Mouse (Mus musculus): Measurements from ENCODE around the gene Slc7a11. TPM values are rescaled to one million over a fixed set of nuclear protein-coding genes. Genes with fewer than 3 reads are reported as not detected.
"Not testable (repeated sequence)": the region's sequence is repeated elsewhere in the genome, so short reads cannot be mapped to it uniquely, and the experiment has no call there.

Slc7a11 gene
- polyA plus RNA-seq, 2 experiments = 2.6 to 5.8 TPM

DNA sequence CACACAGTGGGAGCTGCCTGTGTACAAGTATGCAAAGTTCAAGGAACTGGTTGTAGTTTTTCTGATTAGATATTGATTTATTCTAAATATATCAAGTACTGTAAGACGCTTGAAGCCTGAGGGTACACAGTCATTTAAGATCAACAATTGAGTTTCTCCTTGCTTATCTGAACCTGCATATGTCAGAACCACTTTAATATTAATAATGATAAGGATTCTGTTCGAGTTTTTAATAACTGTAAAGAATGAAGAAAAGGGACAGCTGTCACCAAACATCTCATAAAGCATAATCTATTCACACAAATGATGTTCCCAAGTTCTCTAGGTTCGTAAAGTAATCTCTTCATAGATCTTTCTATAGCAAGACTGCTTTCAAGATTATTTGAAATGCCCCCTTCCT is 2.1 kb downstream of the Slc7a11 start:
- Histone ChIP-seq H3K27me3 (ENCODE audit: control insufficient read depth, insufficient read depth, low read length) (no peaks in the 10 kb centered on the region), H3K9ac (ENCODE audit: low read depth, low read length, severe bottlenecking) (no peak overlapping the region), H3K4me2 (replicated peaks; ENCODE audit: low read depth, low read length, severe bottlenecking) (no peak overlapping the region), H3K27ac (replicated peaks; ENCODE audit: low read depth, low read length) (no peak overlapping the region), H3K4me3 (replicated peaks; ENCODE audit: low read length) (no peak overlapping the region), H3K4me1 (ENCODE audit: control insufficient read depth, insufficient read depth, low read length) (peaks cover 7% of the 10 kb centered on the region), H3K36me3 (ENCODE audit: control insufficient read depth, insufficient read depth, low read length) (no peaks in the 10 kb centered on the region), H3K9me3 (ENCODE audit: control insufficient read depth, low read length) (no peaks in the 10 kb centered on the region)
- ATAC-seq (ENCODE audit: low FRiP score, low read depth) (no peak), DNase-seq (ENCODE audit: low spot score) (no peak)
- WGBS = 75% methylated on average over 3 of the region's 3 CpGs
- TF ChIP-seq POLR2A (IDR thresholded peaks at IDR 0.05; ENCODE audit: borderline replicate concordance, extremely low read depth, insufficient read depth, insufficient read length) = no peak

GRCm38 (mm10) chr3:50440409-50440808 is 3.0 kb downstream of the Slc7a11 start:
- Histone ChIP-seq H3K4me1 (ENCODE audit: control insufficient read depth, insufficient read depth, low read length) (peaks cover 7% of the 10 kb centered on the region), H3K27me3 (ENCODE audit: control insufficient read depth, insufficient read depth, low read length) (no peaks in the 10 kb centered on the region), H3K9me3 (ENCODE audit: control insufficient read depth, low read length) (no peaks in the 10 kb centered on the region), H3K36me3 (ENCODE audit: control insufficient read depth, insufficient read depth, low read length) (no peaks in the 10 kb centered on the region), H3K4me2 (replicated peaks; ENCODE audit: low read depth, low read length, severe bottlenecking) (no peak overlapping the region), H3K4me3 (replicated peaks; ENCODE audit: low read length) (no peak overlapping the region), H3K9ac (ENCODE audit: low read depth, low read length, severe bottlenecking) (no peak overlapping the region), H3K27ac (replicated peaks; ENCODE audit: low read depth, low read length) (no peak overlapping the region)
- ATAC-seq (ENCODE audit: low FRiP score, low read depth) = no peak
- peak; percentile 37 for DNase-seq (ENCODE audit: low spot score)
- no peak for TF ChIP-seq POLR2A (IDR thresholded peaks at IDR 0.05; ENCODE audit: borderline replicate concordance, extremely low read depth, insufficient read depth, insufficient read length)
- WGBS = 18% methylated on average over 2 of the region's 2 CpGs

DNA sequence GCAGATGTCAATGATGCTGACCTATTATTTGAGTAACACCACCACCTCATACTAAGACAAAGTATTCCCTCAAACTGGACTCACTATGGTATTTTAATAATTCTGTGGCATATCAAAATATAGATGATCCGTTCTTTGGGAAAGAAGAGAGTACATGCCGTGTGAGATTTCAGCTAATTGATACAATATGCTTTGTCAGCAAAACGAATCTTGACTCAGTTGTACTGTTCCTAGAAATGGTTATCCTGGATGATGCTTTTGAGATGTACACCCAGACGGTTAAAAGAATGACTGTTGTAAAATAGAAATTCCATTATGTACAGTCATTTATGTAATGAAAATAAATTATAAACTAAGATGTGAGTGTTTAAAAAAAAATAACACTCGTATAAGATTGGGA is 4.0 kb downstream of the Slc7a11 start:
- no peak for DNase-seq (ENCODE audit: low spot score)
- H3K9ac ChIP-seq (ENCODE audit: low read depth, low read length, severe bottlenecking) = no peak overlapping the region
- no peak for ATAC-seq (ENCODE audit: low FRiP score, low read depth)
- WGBS = 78% methylated on average over 5 of the region's 5 CpGs
- H3K27me3 ChIP-seq (ENCODE audit: control insufficient read depth, insufficient read depth, low read length) = no peaks in the 10 kb centered on the region
- peaks cover 7% of the 10 kb centered on the region for H3K4me1 ChIP-seq (ENCODE audit: control insufficient read depth, insufficient read depth, low read length)
- no peaks in the 10 kb centered on the region for H3K9me3 ChIP-seq (ENCODE audit: control insufficient read depth, low read length)
- no peak overlapping the region for H3K4me2 ChIP-seq (replicated peaks; ENCODE audit: low read depth, low read length, severe bottlenecking)
- H3K36me3 ChIP-seq (ENCODE audit: control insufficient read depth, insufficient read depth, low read length) = no peaks in the 10 kb centered on the region
- no peak for TF ChIP-seq POLR2A (IDR thresholded peaks at IDR 0.05; ENCODE audit: borderline replicate concordance, extremely low read depth, insufficient read depth, insufficient read length)
- H3K27ac ChIP-seq (replicated peaks; ENCODE audit: low read depth, low read length) = no peak overlapping the region
- H3K4me3 ChIP-seq (replicated peaks; ENCODE audit: low read length) = no peak overlapping the region

DNA sequence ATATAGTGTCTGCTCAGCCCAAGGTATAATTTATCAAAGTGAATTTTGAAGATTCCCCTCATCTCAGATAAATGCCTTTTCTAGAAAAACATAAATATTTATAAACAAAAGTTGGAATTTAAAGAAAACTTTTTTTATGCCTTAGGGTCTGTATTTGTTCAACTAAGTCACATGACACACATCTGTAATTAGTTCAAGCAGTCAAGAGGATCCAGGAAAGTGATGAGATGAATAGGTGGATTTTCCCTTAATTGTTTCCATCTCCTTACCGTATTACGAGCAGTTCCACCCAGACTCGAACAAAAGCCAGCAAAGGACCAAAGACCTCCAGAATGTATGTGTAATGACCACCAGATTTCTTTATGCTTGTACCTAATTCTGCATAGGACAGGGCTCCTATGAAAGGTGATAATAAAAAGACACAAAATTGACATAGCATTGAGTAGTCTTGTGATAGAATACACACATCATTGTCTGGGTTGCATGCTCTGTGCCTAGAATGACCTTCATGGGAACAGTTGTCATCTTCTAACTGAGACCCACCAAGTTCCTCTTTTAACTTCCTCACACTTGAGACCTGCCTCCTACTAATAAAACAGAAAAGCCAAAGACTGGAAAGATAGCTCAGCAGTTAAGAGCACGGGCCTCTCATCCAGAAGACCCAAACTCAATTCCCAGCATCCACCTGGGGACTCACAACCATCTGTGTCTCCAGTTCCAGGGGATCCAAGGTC is 4.7 kb downstream of the Slc7a11 start:
- Histone ChIP-seq H3K27ac (replicated peaks; ENCODE audit: low read depth, low read length) (no peak overlapping the region), H3K4me2 (replicated peaks; ENCODE audit: low read depth, low read length, severe bottlenecking) (no peak overlapping the region), H3K4me1 (ENCODE audit: control insufficient read depth, insufficient read depth, low read length) (peaks cover 11% of the 10 kb centered on the region), H3K9ac (ENCODE audit: low read depth, low read length, severe bottlenecking) (no peak overlapping the region), H3K4me3 (replicated peaks; ENCODE audit: low read length) (no peak overlapping the region), H3K36me3 (ENCODE audit: control insufficient read depth, insufficient read depth, low read length) (no peaks in the 10 kb centered on the region), H3K9me3 (ENCODE audit: control insufficient read depth, low read length) (no peaks in the 10 kb centered on the region), H3K27me3 (ENCODE audit: control insufficient read depth, insufficient read depth, low read length) (no peaks in the 10 kb centered on the region)
- WGBS = 27% methylated on average over 4 of the region's 4 CpGs
- DNase-seq (ENCODE audit: low spot score) (no peak), ATAC-seq (ENCODE audit: low FRiP score, low read depth) (no peak)
- no peak for TF ChIP-seq POLR2A (IDR thresholded peaks at IDR 0.05; ENCODE audit: borderline replicate concordance, extremely low read depth, insufficient read depth, insufficient read length)

DNA sequence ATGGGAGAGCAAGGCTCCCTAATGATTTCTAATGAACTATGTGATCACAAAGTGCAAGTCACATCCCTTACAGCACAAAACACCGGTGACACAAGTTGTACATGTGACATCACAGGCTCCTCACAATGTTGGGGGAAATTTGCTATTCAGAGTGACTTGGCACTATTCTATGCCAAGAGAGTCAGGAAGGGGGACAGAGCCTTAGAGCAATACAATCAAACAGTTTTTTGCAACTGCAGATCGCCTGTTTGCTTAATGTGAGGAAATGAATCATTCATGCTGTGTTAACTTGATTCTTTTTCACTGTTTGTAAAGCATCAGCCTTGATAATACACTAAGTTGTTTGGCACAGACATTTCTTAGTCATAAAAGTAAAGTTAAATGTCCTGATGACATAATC is 5.3 kb downstream of the Slc7a11 start:
- WGBS = 41% methylated on average over 2 of the region's 2 CpGs
- not testable (repeated sequence) for H3K9me3 ChIP-seq (ENCODE audit: control insufficient read depth, low read length); H3K27me3 ChIP-seq (ENCODE audit: control insufficient read depth, insufficient read depth, low read length); H3K36me3 ChIP-seq (ENCODE audit: control insufficient read depth, insufficient read depth, low read length); ATAC-seq (ENCODE audit: low FRiP score, low read depth); H3K4me2 ChIP-seq (replicated peaks; ENCODE audit: low read depth, low read length, severe bottlenecking); H3K27ac ChIP-seq (replicated peaks; ENCODE audit: low read depth, low read length); H3K9ac ChIP-seq (ENCODE audit: low read depth, low read length, severe bottlenecking); H3K4me3 ChIP-seq (replicated peaks; ENCODE audit: low read length); DNase-seq (ENCODE audit: low spot score)
- peaks cover 11% of the 10 kb centered on the region for H3K4me1 ChIP-seq (ENCODE audit: control insufficient read depth, insufficient read depth, low read length)

DNA sequence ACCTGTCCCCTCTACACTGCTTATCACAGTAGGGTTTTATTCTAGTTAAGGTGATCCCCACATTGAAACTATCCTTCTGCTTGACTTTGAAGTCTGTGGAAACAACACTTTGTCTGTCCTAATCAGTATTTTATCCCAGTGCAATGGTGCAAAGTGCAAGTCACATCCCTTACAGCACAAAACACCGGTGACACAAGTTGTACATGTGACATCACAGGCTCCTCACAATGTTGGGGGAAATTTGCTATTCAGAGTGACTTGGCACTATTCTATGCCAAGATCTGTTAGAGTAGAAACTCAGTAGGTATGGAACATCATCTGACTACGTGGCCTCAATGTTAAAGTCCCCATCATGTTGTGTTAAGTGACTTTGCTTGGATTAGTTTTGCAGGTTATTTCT is 7.0 kb downstream of the Slc7a11 start:
- not testable (repeated sequence) for H3K27ac ChIP-seq (replicated peaks; ENCODE audit: low read depth, low read length); H3K4me2 ChIP-seq (replicated peaks; ENCODE audit: low read depth, low read length, severe bottlenecking); H3K27me3 ChIP-seq (ENCODE audit: control insufficient read depth, insufficient read depth, low read length); H3K4me3 ChIP-seq (replicated peaks; ENCODE audit: low read length); H3K4me1 ChIP-seq (ENCODE audit: control insufficient read depth, insufficient read depth, low read length); DNase-seq (ENCODE audit: low spot score); H3K9ac ChIP-seq (ENCODE audit: low read depth, low read length, severe bottlenecking); H3K9me3 ChIP-seq (ENCODE audit: control insufficient read depth, low read length); ATAC-seq (ENCODE audit: low FRiP score, low read depth); H3K36me3 ChIP-seq (ENCODE audit: control insufficient read depth, insufficient read depth, low read length)
- 94% methylated on average over 2 of the region's 2 CpGs for WGBS

Data from limb, embryonic 14.5 days (tissue).